Mouse (Mus musculus): Measurements from ENCODE around the gene Arhgap10.

The Arhgap10 gene

DNA sequence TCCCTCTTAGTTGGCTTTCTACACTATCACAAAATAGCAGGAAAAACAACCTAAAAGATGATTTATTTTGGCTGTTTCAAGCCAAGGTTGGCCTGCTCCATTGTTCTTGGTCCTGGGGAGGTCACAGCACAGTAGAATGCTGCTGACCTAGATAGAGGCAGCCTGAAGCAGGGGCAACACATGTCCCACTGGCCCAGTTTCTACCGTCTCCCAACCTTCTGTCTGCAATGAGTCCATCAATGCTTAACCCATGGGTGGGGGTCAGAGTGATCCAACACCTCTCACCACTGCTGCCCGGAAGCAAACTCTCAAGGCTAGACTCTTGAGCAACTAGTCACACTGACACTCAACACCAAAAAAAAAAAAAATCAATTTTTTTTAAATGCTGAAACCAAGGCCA is 31.0 kb downstream of the Arhgap10 start:
- DNase-seq (ENCODE audit: low read depth, low spot score) = no peak

DNA sequence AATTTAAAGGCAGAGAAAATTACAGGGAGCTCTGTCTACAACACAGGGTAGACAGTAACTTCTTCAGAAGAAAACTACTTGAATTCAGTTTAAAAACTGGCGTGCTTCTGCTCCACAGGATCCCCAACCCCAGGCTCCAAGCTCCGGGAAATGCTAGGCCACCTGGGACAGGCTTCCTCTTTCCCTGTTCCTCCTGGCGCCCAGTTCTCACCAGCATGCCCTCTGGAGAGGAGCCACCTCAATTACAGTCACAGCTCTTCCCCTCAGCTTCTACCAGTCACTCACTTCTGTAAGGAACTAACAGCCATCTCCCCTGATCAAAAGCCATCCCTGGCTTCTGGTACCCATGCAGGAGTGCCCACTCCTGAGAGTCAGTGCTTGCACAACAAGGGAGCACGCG is 32.9 kb downstream of the Arhgap10 start:
- no peak for DNase-seq (ENCODE audit: low read depth, low spot score)

DNA sequence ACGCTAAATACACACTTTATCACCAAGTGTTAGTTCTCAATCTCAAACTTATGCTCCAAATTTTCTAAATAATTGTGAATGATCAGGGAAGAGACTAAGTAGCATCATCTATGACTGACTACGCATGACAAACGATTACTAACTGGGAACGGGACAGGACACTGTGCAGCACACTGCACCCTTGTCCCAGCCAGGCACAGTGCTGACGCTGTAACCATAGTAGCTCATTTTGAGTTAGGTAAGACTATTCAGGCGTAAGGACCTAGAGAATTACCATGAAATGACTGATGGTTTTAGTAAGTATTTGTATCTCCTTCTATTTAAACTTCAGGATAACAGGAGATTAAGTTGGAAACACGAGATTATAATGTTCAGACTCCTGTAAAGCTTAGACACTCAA is 33.5 kb downstream of the Arhgap10 start:
- DNase-seq (ENCODE audit: low read depth, low spot score) = no peak

DNA sequence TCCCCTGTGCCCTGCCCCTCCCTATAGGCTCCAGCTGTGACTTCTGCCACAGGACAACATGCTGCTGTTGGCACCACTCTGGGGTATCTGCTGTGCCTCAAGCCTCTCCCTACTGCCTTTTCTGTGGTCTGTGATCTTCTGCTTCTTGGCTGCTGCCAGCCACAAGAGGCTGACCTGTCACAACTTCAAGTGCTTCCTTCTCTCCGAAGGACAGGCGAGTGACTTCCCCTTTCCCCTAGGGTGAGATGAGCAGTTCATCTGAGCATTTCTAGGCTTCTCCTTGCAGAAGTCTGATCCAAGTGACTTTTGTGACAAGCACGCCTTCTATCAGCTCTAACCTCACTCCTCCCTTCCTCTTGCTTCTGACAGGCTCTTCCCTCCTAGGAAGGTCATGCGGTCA is 34.1 kb downstream of the Arhgap10 start:
- DNase-seq (ENCODE audit: low read depth, low spot score) = no peak

DNA sequence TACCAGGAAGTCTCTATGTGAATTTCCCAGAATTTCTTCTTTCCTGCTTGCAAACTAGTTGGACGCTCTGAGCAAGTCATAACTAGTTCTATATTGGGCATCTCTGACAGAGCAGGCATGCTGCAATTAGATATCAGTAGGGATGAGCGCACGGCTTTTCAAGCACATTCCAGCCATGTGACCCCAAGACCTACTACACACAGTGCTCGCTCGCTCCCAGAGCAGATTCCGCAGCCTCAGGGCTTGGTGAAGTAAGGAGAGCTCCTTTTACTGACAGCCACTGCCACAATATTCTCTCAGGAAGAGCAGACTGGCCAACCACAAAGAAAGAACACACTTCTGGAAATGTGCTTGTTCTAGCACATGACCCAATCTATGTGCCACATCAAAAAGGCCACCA is 36.0 kb downstream of the Arhgap10 start:
- no peak for DNase-seq (ENCODE audit: low read depth, low spot score)

DNA sequence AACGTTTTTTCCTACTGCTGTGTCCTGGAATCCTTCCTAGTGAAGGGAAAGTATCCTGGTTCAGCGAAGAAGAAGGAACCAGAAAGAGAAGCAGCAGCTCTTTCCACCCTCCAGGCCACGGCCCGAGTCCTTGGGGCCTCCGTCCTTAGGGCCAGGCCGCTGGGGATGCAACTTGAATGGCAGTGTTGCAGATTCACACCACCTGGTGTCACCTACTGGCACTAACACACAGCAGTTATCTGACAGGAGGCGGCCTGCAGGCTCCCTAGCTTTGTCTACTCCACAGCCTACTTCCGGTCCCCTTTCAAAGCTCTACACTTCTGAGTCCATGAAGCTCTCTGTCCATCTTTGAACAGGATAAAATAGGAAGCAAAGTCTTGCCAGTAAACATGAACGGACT is 37.8 kb downstream of the Arhgap10 start:
- no peak for DNase-seq (ENCODE audit: low read depth, low spot score)

DNA sequence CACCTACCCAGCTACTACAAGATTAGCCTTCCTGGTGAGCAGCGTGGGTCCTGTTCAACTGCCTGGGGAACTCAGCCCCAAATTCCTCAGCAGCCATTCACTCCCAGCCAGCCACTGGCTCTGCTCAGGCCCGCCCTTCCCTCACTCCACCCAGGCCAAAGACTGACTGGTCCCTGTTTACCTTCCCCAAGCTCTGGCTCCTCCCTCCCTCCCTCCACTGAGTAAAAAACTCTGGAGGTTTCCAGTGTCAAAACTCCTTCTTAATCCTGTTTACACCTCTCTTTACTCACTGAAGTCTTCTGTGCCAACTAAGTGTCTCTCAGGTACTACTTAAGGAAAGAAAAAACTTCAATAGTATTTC is 38.9 kb downstream of the Arhgap10 start:
- no peak for DNase-seq (ENCODE audit: low read depth, low spot score)

DNA sequence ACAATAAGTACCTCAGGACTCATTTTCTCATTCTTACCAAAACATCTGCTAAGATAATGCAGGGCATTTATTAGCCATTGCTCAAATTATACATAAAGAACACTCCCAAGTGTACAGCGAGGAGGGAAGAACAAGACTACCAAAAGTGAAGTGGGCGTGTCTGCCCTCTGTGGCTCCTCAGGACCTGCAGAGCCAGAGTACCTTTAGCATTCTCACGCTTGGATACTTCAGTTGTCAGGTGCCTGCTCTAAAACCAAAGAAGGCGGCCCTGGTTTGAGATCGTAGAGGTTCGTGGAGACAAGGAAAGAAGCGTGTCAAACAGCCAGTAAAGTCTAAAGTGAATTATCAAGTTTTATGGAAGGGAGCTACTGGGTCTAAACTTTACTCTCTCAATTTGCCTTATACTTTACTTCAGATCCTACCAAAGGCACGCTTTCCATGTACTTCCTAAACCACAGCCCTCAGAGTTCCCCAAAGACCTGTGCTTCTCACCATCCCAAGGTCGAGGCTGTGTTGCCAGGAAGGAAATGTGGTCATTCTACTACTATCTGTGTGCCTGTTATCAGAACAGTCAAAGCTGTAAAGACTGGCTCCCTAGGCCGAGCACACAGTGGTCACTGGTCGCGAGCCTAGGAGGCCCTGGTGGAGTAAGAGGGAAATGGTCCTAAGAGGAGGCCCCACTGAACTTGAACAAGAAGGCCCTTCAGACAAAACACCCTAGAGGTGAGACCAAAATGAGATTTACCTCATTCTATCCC is 39.4 kb downstream of the Arhgap10 start:
- DNase-seq (ENCODE audit: low read depth, low spot score) = no peak

DNA sequence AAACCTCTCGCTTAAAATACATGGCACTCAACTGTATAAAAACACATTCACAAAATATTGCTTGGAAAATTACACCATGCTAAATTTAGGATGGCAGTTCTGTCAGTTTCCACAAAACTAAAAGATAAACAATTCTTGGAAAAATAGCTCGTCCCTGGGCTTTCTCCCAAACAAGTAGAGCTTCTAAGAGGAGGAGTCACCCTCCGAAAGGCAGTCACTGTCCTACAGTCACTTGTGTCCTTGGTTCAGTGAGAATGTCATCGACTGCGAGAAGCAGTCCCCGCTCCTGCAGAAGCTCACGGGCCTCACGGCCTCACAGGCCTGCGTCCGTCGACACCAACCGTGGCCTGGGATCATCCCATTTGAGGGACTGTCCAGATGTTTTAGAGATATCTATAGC is 40.1 kb downstream of the Arhgap10 start:
- no peak for DNase-seq (ENCODE audit: low read depth, low spot score)

DNA sequence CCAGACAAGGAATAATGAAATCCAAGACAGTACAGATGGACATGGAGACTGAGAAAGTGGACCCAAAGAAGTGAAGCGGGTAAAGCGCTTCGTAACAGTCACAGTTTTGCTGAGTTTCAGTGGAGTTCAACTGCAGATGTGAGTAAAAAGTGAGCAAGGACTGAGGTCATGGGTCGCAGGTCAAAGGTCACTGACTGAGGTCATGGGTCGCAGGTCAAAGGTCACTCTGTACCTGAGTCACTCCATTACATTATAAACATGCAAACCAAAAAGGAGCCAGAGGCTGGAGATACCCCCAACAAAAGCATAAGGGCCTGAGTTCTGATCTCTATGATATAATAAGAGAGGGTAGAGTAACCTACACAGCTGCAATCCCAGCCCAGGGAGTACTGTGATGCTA is 43.1 kb downstream of the Arhgap10 start:
- no peak for DNase-seq (ENCODE audit: low read depth, low spot score)

DNA sequence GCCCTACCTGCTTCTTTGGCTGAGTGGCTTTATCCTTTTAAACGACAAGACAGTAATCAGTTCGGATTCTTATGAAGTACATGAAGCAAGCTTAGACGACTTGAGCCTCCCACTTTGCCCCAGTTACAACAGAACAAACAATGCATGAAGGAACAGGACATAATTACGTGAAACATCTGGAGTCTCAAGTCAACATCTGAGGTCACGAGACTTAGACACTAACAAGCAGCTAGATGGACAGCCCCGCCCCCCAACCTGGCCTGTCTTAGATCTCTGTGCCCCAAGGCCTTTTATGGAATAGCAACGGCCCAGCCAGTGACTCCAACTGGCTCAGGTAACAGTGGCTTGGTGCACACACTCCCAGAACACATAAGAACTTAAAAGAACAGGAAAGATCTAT is 44.0 kb downstream of the Arhgap10 start:
- no peak for DNase-seq (ENCODE audit: low read depth, low spot score)

DNA sequence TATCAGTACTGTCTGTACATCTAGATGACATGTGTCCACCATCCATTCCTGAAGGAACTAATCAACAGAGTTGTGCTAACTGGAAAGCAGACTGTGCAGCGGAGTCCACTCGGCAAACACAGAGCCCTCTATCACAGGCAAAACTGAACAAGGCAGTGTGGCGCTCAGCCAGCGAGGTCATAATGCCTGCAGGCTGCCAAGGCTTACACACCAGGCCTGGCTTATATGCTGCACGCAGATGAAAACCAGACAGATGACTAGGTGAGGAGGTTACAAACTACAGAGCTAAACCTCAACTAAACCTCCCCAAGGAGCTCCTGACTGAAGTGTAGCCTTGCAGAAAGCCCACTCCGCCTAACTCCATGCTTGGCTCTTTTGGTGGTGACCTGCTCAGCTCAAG is 44.4 kb downstream of the Arhgap10 start:
- DNase-seq (ENCODE audit: low read depth, low spot score) = no peak

DNA sequence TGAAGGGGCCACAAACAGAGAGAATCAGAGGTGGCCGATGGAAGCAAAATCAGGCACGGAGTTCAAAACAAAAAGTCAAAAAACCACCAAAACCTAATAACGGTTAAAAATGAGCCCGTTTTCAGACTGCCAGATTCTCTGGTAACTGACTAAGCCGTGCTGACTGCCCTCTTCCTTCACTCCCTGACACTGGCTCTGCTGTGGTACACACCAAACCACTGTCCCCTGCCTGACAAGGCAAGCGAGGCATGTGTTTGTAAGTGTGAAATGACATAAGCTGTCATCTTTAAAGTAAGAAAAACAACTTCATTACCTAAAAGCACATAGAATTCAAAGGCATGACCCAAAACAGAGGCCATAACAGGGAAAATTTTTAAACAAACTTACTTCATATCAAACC is 56.4 kb downstream of the Arhgap10 start:
- no peak for DNase-seq (ENCODE audit: low read depth, low spot score)

DNA sequence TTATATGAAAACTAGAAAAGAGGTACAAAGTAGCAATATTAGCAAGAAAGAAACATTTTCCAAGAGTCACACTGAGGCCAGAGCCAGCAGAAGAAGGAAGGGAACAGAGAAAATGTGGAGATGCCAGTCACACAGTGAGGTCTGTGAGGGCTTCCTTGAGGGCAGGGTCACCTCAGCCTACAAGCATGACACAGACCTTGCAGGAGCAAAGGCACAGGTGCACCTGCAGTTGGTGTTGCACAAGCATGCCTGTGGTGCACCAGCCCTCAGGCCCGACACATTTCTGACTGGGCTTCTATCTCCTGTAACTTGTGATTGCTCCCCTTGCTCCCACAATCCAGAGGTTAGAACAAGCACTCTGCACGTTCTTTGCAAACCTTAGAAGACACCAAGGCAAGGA is 57.4 kb downstream of the Arhgap10 start:
- DNase-seq (ENCODE audit: low read depth, low spot score) = no peak

DNA sequence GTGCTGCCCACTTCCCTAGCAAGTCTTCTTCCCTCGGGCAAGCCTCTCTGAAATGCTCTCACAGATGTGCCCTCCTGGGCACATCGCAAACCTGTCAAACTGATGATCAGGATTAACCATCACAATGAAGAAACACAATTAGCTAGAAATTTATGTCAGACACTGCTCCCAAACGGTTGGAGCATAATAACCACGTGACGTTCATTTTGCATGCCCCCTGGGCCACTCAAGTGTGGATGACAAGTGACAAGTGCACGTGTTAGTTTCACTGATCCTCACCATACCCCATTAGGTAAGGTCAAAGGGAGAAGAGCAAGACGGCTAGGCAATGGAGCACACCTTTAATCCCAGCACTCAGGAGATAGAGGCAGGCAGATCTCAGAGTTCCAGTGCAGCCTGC is 58.1 kb downstream of the Arhgap10 start:
- DNase-seq (ENCODE audit: low read depth, low spot score) = no peak

DNA sequence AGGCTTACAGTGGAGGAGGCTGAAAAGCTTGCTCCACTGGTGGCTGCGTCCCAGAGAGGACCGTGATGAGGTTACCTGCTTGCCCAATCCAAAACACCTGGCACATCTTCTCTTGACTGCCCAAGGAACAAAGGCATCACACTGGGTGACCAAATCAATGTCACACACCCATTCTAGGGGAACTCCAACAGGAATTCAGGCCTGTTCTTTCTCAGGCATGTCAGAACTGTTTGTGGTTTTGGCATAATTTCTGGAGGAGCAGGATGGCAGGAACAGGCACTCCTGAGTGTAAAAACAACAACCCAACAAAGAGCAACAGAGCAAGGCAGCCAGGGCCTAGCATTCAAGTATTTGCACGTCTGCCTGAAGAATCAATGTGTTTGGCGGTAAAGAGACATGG is 59.2 kb downstream of the Arhgap10 start:
- no peak for DNase-seq (ENCODE audit: low read depth, low spot score)

DNA sequence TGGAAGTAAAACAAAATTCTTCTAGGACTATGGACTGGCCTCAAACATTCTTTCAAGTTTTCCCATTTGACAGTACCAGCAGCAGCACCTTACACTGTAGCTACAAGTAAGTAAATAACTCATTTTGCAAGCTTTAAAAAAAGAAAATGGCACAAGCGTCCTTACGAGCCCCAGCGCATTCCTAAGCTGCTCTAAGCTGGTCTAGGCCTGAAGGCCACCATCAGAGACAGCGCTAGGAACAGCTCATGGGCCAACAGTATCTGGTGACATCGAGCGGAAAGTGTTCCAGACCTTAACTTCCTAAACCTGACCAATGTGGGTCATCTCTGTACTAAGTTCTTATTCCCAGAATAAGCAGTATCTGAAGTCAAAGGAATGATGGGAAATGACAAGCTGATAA is 61.5 kb downstream of the Arhgap10 start:
- no peak for DNase-seq (ENCODE audit: low read depth, low spot score)

DNA sequence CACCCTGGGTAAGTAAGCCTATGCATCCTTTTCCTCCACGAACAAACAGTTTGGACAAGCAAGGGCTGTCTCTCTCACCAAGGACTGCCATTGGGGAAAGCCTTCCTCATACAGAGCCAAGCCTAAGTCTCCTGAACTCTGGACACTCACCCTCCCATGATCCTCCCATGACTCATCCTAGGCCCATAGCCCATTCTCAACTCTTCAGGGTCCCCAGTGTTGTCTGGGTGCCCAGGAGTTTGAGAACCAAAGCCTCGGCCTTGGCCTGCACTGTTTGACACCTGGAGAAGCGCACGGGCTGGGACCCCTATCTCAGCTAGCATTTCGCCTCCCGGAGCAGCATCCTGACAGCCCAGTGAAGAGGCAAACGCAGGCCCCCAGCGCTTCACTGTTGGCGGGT is 63.9 kb downstream of the Arhgap10 start:
- DNase-seq (ENCODE audit: low read depth, low spot score) = no peak

DNA sequence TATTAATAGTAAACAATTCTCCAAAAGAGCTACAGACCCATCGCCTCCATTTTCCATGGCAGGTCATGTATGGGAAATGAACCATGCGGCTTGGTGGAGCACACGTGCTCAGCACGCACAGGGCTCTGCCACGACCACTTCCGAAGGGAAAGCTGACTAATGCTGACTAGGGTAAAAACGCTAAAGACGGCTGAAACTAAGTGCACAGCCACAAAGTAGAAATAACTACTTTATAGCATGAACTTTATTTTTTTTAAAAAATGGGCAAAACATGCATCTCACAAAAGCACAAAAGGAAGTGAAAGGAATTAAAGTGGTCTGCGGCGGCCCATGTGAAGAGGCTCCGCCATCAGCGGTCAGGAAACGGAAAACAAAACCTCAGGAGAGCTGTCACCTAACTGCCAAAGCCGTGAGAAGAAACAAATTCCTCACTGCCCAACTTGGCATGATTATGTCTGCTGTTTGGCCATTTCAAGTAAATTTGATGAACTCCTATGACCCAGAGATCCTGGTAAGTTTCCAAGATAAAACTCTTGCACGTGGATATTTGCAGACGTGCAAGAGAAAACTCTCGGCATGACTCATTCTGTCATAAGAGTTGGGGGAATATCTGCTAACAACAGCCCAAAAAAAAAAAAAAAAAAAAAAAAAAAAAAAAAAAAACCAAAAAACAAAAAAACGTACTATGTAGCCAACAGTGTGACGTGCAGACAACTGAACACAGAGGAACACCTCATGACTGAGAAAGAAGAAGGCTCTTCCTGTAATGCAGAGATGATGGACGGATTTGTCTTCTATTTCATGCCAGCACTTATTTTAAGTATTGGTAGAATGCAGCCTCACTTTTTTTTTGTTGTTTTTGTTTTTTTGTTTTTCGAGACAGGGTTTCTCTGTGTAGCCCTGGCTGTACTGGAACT is 66.0 kb downstream of the Arhgap10 start:
- no peak for DNase-seq (ENCODE audit: low read depth, low spot score)

DNA sequence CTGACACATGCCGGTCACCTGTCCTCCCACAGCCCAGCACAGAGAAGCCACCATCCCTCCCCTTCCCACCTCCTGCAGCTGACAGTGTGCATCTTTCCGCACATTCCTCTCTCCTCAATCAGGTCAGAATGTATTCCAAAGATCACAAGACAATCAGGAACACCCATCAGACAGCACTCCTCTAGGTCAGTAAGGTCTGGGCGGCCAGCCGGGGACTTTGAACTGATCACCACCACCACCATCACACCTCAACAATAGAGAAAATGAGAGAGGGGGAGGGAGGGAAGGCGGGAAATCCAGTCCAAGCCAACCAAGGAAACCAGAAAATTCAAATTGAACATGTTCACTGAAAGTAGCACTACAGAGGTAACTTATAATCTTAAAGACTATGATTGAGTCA is 66.7 kb downstream of the Arhgap10 start:
- DNase-seq (ENCODE audit: low read depth, low spot score) = no peak

DNA sequence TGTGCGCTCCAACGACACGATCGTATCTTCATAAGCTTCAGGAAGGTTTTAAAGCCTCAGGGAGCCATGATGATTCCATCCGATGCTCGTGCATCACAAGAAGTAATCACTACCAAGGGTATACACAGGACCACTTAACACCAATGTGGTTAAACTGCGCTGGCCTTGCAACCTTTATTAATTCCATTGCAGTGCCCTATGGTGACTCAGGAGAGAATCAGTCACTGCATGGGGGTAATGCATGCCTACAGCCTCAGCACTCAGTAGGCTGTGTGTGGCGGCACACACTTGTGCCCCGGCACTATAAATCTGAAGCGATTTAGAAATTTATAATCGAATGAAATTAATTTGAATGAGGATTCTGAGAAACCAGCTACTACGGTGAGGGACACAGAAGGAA is 71.5 kb downstream of the Arhgap10 start:
- DNase-seq (ENCODE audit: low read depth, low spot score) = no peak

DNA sequence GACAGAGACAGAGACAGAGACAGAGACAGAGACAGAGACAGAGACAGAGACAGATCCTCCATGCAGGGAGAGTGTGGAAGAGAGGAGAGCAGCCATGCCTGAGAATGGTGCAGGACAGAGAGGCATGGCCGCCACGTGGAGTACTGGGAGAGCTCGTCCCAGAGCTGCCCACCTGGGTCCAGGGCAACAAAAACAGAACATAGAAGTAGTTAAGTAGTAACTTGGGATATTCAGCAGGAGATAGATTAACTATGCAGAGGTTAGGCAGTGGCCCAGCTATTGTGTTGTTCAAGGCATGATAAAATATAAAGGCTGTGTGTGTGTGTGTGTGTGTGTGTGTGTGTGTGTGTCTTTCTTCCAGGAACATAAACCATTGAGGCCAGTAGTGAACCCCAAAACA is 72.1 kb downstream of the Arhgap10 start:
- DNase-seq (ENCODE audit: low read depth, low spot score) = no peak

DNA sequence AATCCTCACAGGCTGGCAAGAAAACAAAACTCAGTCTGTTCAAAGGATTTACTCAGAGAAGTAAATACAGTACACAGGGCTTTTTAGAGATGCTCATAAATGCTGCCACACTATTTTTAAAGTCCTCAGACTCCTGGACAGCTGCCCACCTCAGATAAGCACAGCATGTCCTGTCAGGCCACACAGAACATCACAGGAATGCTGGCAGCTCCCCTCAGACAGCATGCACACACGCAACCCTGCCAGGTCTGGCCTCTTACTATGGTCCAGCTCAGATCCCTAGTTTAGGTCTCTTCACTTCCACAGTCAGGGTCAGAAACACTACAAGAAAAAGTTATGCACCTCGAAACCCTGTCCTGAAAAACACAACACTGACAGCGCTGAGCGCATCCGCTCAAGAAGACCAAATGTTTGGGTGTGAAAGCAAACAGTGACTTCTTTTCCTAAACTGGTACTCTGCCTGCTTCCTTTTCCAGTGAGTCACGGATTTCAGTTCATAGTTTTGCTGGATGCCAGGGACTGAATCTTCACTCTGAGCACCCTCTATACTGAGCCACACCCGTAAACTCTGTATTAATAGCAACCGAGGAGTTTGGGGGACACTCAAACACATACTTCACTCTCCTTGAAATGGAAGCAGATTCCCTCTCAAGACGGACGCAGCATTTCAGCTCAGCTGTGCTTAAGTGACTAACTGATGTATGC is 73.4 kb downstream of the Arhgap10 start:
- no peak for DNase-seq (ENCODE audit: low read depth, low spot score)

Data from retina, postnatal 7 days (tissue).